In genomic region chrX:50635634-50636033, GRCm38 (mm10) we compare ENCODE assay signal across 7 mouse cellular contexts.
DNase-seq lines count a peak whose midpoint lies in the region; ATAC-seq and TF ChIP-seq lines count a peak whose summit lies in the region.

No protein-coding gene starts in this region.

- no peak overlapping the region for H3K9ac ChIP-seq in embryonic facial prominence, embryonic 15.5 days

- H3K4me1 ChIP-seq in lung, adult 2 months (ENCODE audit: control insufficient read depth, insufficient read depth, low read length), result no peaks in the 10 kb centered on the region; the same call in 1 of the 2 replicates
- no peaks in the 10 kb centered on the region for H3K4me1 ChIP-seq in embryonic facial prominence, embryonic 15.5 days
- 0 out of 2 replicates have a peak, but pooled peaks cover 3% of the 10 kb centered on the region for H3K4me1 ChIP-seq in limb, embryonic 10.5 days
- no peaks in the 10 kb centered on the region for H3K4me1 ChIP-seq in olfactory bulb, adult 2 months (ENCODE audit: control insufficient read depth, insufficient read depth, low read length)

- H3K27ac ChIP-seq in embryonic facial prominence, embryonic 15.5 days (replicated peaks), result peak overlapping the region; percentile 60
- peak overlapping the region; percentile 76 for H3K27ac ChIP-seq in limb, embryonic 10.5 days
- H3K27ac ChIP-seq in olfactory bulb, adult 2 months (ENCODE audit: insufficient read depth, low read depth, low read length), result no peak overlapping the region; the same call in 1 of the 2 replicates

- no peak for ATAC-seq in embryonic facial prominence, embryonic 15.5 days (ENCODE audit: insufficient number of reproducible peaks, low FRiP score, low TSS enrichment, low read depth)

- H3K4me3 ChIP-seq in lung, adult 2 months (replicated peaks; ENCODE audit: extremely low read depth, low read depth, low read length), result peak overlapping the region; percentile 82
- peak overlapping the region; percentile 57 for H3K4me3 ChIP-seq in embryonic facial prominence, embryonic 15.5 days (replicated peaks)
- peak overlapping the region; percentile 61 for H3K4me3 ChIP-seq in limb, embryonic 10.5 days
- H3K4me3 ChIP-seq in olfactory bulb, adult 2 months (ENCODE audit: insufficient read depth, low read depth, low read length), result peak overlapping the region; percentile 64

- TF ChIP-seq CTCF in lung, adult 2 months (IDR thresholded peaks at IDR 0.05; ENCODE audit: insufficient read depth, low read length), result no peak
- TF ChIP-seq CTCF in olfactory bulb, adult 2 months (IDR thresholded peaks at IDR 0.05; ENCODE audit: insufficient read depth, low read depth, low read length), result no peak

- 35% methylated on average over 6 of the region's 6 CpGs for WGBS in lung, adult 2 months
- 31% methylated on average over 6 of the region's 6 CpGs for WGBS in embryonic facial prominence, embryonic 15.5 days
- 38% methylated on average over 6 of the region's 6 CpGs for WGBS in limb, embryonic 10.5 days
- WGBS in olfactory bulb, adult 2 months, result 17% methylated on average over 6 of the region's 6 CpGs

- no peaks in the 10 kb centered on the region for H3K36me3 ChIP-seq in embryonic facial prominence, embryonic 15.5 days
- peaks cover 2% of the 10 kb centered on the region for H3K36me3 ChIP-seq in limb, embryonic 10.5 days

- no peaks in the 10 kb centered on the region for H3K9me3 ChIP-seq in embryonic facial prominence, embryonic 15.5 days (replicated peaks)
- H3K9me3 ChIP-seq in limb, embryonic 10.5 days (replicated peaks), result no peaks in the 10 kb centered on the region

- no peaks in the 10 kb centered on the region for H3K27me3 ChIP-seq in embryonic facial prominence, embryonic 15.5 days
- peaks cover 40% of the 10 kb centered on the region; the same call in 1 of the 2 replicates for H3K27me3 ChIP-seq in limb, embryonic 10.5 days (ENCODE audit: low read depth, poor library complexity, severe bottlenecking)

- no peak for TF ChIP-seq POLR2A in lung, adult 2 months (IDR thresholded peaks at IDR 0.05; ENCODE audit: borderline replicate concordance, extremely low read depth, low read depth, low read length)
- TF ChIP-seq POLR2A in olfactory bulb, adult 2 months (IDR thresholded peaks at IDR 0.05; ENCODE audit: insufficient read depth, low read depth, low read length), result no peak

- no peak for DNase-seq in lung, adult 2 months
- no peak for DNase-seq in lung, postnatal 4 days
- no peak for DNase-seq in limb, embryonic 10.5 days (ENCODE audit: low spot score)
- DNase-seq in embryo, embryonic 11 days, result no peak
- no peak for DNase-seq in adrenal gland, adult 18-20 months (ENCODE audit: low spot score in 2 of 2)

- H3K4me2 ChIP-seq in embryonic facial prominence, embryonic 15.5 days (replicated peaks), result peak overlapping the region; percentile 44
